Mouse (Mus musculus) forebrain, embryonic 13.5 days (tissue): ENCODE data around the gene Pold1. TPM values are rescaled to one million over a fixed set of nuclear protein-coding genes. Genes with fewer than 3 reads are reported as not detected.

Experiments
- ATAC-seq: fragments of 200-750 bp; cut with Nextera tagmentation; 2 replicates; pipeline ENCODE4 v1.8.0; 2017
- H3K27ac ChIP-seq: fragments of 300-500 bp; sonication (generic); 2 replicates; pipeline ENCODE4 v1.5.1; 2015; ENCODE audit warnings: inconsistent platforms, mild to moderate bottlenecking, moderate library complexity
- H3K27me3 ChIP-seq: fragments of 300-500 bp; sonication (generic); 2 replicates; pipeline ENCODE4 v1.6.1; 2015; ENCODE audit warnings: mild to moderate bottlenecking, inconsistent platforms
- H3K36me3 ChIP-seq: fragments of 300-500 bp; sonication (generic); 2 replicates; pipeline ENCODE4 v1.6.1; 2015; ENCODE audit warnings: mild to moderate bottlenecking, inconsistent platforms; ENCODE audit not compliant: poor library complexity, severe bottlenecking
- H3K4me1 ChIP-seq: fragments of 300-500 bp; sonication (generic); 2 replicates; pipeline ENCODE4 v1.6.1; 2015; ENCODE audit warnings: inconsistent platforms
- H3K4me2 ChIP-seq: fragments of 300-500 bp; sonication (generic); 2 replicates; pipeline ENCODE4 v1.6.1; 2015; ENCODE audit warnings: inconsistent platforms, mild to moderate bottlenecking, moderate library complexity
- H3K4me3 ChIP-seq: fragments of 300-500 bp; sonication (generic); 2 replicates; pipeline ENCODE4 v1.5.1; 2015; ENCODE audit warnings: mild to moderate bottlenecking, inconsistent platforms
- H3K9ac ChIP-seq: fragments of 300-500 bp; sonication (generic); 2 replicates; pipeline ENCODE4 v1.6.1; 2015; ENCODE audit warnings: mild to moderate bottlenecking, inconsistent platforms
- H3K9me3 ChIP-seq: fragments of 300-500 bp; sonication (generic); replicated peaks from 2 replicates; pipeline ENCODE4 v1.6.1; 2016; ENCODE audit warnings: inconsistent platforms
- WGBS: fragments of 180-500 bp; shearing (Covaris S2); methylation state at CpG from one replicate; pipeline ENCODE4 v1.1.7; 2015; 5-methylcytosine and 5-hydroxymethylcytosine counted together
- polyA plus RNA-seq: library from polyadenylated mRNA; unstranded; fragments of >200 nt; fragmentation: Nextera tagmentation; extraction: Ambion mirVana; gene quantifications from 2 replicates; pipeline ENCODE4 v1.2.1, GENCODE M21; 2015

Gene Pold1
- polyA plus RNA-seq, 1 experiment from 2014 or later: 77.8 TPM

GRCm38 (mm10) chr7:44576333-44576844 lies 27.7 kb upstream of the Pold1 start:
- Histone ChIP-seq H3K4me1 (no peaks in the 10 kb centered on the region), H3K9me3 (peaks cover 3% of the 10 kb centered on the region; the same call in 1 of the 2 replicates), H3K27me3 (peaks cover 3% of the 10 kb centered on the region; the same call in 1 of the 2 replicates), H3K4me2 (no peak overlapping the region), H3K9ac (no peak overlapping the region), H3K27ac (no peak overlapping the region), H3K36me3 (no peaks in the 10 kb centered on the region), H3K4me3 (no peak overlapping the region)
- WGBS: 53% methylated on average over 5 of the region's 5 CpGs
- ATAC-seq: no peak

- Histone ChIP-seq H3K36me3 (no peaks in the 10 kb centered on the region), H3K27me3 (peaks cover 7% of the 10 kb centered on the region; the same call in 1 of the 2 replicates), H3K4me2 (no peak overlapping the region), H3K4me1 (no peaks in the 10 kb centered on the region), H3K9ac (no peak overlapping the region), H3K9me3 (no peaks in the 10 kb centered on the region), H3K27ac (no peak overlapping the region), H3K4me3 (no peak overlapping the region)
- WGBS: 68% methylated on average over 5 of the region's 5 CpGs
- no peak for ATAC-seq
Observed at GRCm38 (mm10) chr7:44572956-44573484, 24.4 kb upstream of the Pold1 start.

GRCm38 (mm10) chr7:44572213-44572701 lies 23.6 kb upstream of the Pold1 start, which contains the start of gene Napsa:
TSS of gene Napsa (plus strand) at chr7:44572380.
- 30% methylated on average over 7 of the region's 7 CpGs for WGBS
- Histone ChIP-seq H3K4me1 (no peaks in the 10 kb centered on the region), H3K36me3 (no peaks in the 10 kb centered on the region), H3K27ac (no peak within 1 kb of the TSS), H3K9ac (no peak within 1 kb of the TSS), H3K4me3 (no peak within 1 kb of the TSS), H3K27me3 (peaks cover 7% of the 10 kb centered on the region; the same call in 1 of the 2 replicates), H3K9me3 (no peaks in the 10 kb centered on the region), H3K4me2 (no peak within 1 kb of the TSS)
- ATAC-seq: no peak

GRCm38 (mm10) chr7:44571811-44572210 lies 23.2 kb upstream of the Pold1 start:
- Histone ChIP-seq H3K36me3 (no peaks in the 10 kb centered on the region), H3K27ac (no peak overlapping the region), H3K9me3 (no peaks in the 10 kb centered on the region), H3K4me3 (no peak overlapping the region), H3K4me1 (no peaks in the 10 kb centered on the region), H3K9ac (no peak overlapping the region), H3K4me2 (no peak overlapping the region), H3K27me3 (peaks cover 7% of the 10 kb centered on the region; the same call in 1 of the 2 replicates)
- ATAC-seq: no peak
- 24% methylated on average over 4 of the region's 4 CpGs for WGBS

- Histone ChIP-seq H3K9me3 (no peaks in the 10 kb centered on the region), H3K4me3 (no peak overlapping the region), H3K36me3 (no peaks in the 10 kb centered on the region), H3K4me2 (no peak overlapping the region), H3K9ac (no peak overlapping the region), H3K27me3 (0 out of 2 replicates have a peak, but pooled peaks cover 3% of the 10 kb centered on the region), H3K4me1 (no peaks in the 10 kb centered on the region), H3K27ac (no peak overlapping the region)
- ATAC-seq: no peak
- WGBS: 86% methylated on average over 6 of the region's 6 CpGs
Observed at GRCm38 (mm10) chr7:44570989-44571388, 22.3 kb upstream of the Pold1 start.

GRCm38 (mm10) chr7:44568803-44569202 lies 20.2 kb upstream of the Pold1 start:
- 77% methylated on average over 9 of the region's 9 CpGs for WGBS
- H3K4me1 ChIP-seq: no peaks in the 10 kb centered on the region
- no peak overlapping the region for H3K9ac ChIP-seq
- no peak overlapping the region for H3K4me2 ChIP-seq
- H3K4me3 ChIP-seq: no peak overlapping the region
- ATAC-seq: no peak
- H3K36me3 ChIP-seq: no peaks in the 10 kb centered on the region
- 0 out of 2 replicates have a peak, but pooled peaks cover 8% of the 10 kb centered on the region for H3K27me3 ChIP-seq
- H3K27ac ChIP-seq: no peak overlapping the region
- H3K9me3 ChIP-seq: no peaks in the 10 kb centered on the region

GRCm38 (mm10) chr7:44565414-44565813 lies 16.8 kb upstream of the Pold1 start:
- H3K27me3 ChIP-seq: 0 out of 2 replicates have a peak, but pooled peaks cover 8% of the 10 kb centered on the region
- no peak overlapping the region for H3K4me3 ChIP-seq
- no peaks in the 10 kb centered on the region for H3K9me3 ChIP-seq
- 72% methylated on average over 6 of the region's 6 CpGs for WGBS
- H3K9ac ChIP-seq: no peak overlapping the region
- no peak overlapping the region for H3K4me2 ChIP-seq
- no peaks in the 10 kb centered on the region for H3K4me1 ChIP-seq
- no peaks in the 10 kb centered on the region for H3K36me3 ChIP-seq
- no peak for ATAC-seq
- no peak overlapping the region for H3K27ac ChIP-seq

- no peak overlapping the region for H3K4me3 ChIP-seq
- no peak overlapping the region for H3K4me2 ChIP-seq
- H3K9me3 ChIP-seq: no peaks in the 10 kb centered on the region
- H3K9ac ChIP-seq: no peak overlapping the region
- 0 out of 2 replicates have a peak, but pooled peaks cover 8% of the 10 kb centered on the region for H3K27me3 ChIP-seq
- no peak overlapping the region for H3K27ac ChIP-seq
- H3K36me3 ChIP-seq: no peaks in the 10 kb centered on the region
- ATAC-seq: no peak
- H3K4me1 ChIP-seq: no peaks in the 10 kb centered on the region
- WGBS: 86% methylated on average over 10 of the region's 10 CpGs
Observed at GRCm38 (mm10) chr7:44564486-44564885, 15.8 kb upstream of the Pold1 start.

GRCm38 (mm10) chr7:44563284-44563683 lies 14.6 kb upstream of the Pold1 start:
- no peaks in the 10 kb centered on the region for H3K9me3 ChIP-seq
- no peak overlapping the region for H3K27ac ChIP-seq
- ATAC-seq: no peak
- H3K9ac ChIP-seq: no peak overlapping the region
- WGBS: 48% methylated on average over 8 of the region's 8 CpGs
- H3K36me3 ChIP-seq: no peaks in the 10 kb centered on the region
- no peak overlapping the region for H3K4me2 ChIP-seq
- 0 out of 2 replicates have a peak, but pooled peaks cover 5% of the 10 kb centered on the region for H3K27me3 ChIP-seq
- no peak overlapping the region for H3K4me3 ChIP-seq
- H3K4me1 ChIP-seq: no peaks in the 10 kb centered on the region

GRCm38 (mm10) chr7:44560435-44561400 lies 12.1 kb upstream of the Pold1 start:
- H3K27ac ChIP-seq: no peak overlapping the region
- 0 out of 2 replicates have a peak, but pooled peaks cover 9% of the 10 kb centered on the region for H3K27me3 ChIP-seq
- H3K4me3 ChIP-seq: no peak overlapping the region
- H3K4me1 ChIP-seq: no peaks in the 10 kb centered on the region
- peak; percentile 70; the same call in 1 of the 2 replicates for ATAC-seq
- H3K9me3 ChIP-seq: no peaks in the 10 kb centered on the region
- no peak overlapping the region for H3K9ac ChIP-seq
- H3K4me2 ChIP-seq: no peak overlapping the region
- 53% methylated on average over 18 of the region's 18 CpGs for WGBS
- no peaks in the 10 kb centered on the region for H3K36me3 ChIP-seq

GRCm38 (mm10) chr7:44557629-44558028 lies 9.0 kb upstream of the Pold1 start:
- no peak overlapping the region for H3K4me3 ChIP-seq
- no peak overlapping the region for H3K4me2 ChIP-seq
- peaks cover 6% of the 10 kb centered on the region for H3K4me1 ChIP-seq
- no peaks in the 10 kb centered on the region for H3K36me3 ChIP-seq
- H3K27me3 ChIP-seq: peaks cover 9% of the 10 kb centered on the region; the same call in 1 of the 2 replicates
- no peak overlapping the region for H3K27ac ChIP-seq
- 66% methylated on average over 2 of the region's 2 CpGs for WGBS
- ATAC-seq: no peak
- H3K9ac ChIP-seq: no peak overlapping the region
- H3K9me3 ChIP-seq: no peaks in the 10 kb centered on the region

GRCm38 (mm10) chr7:44553826-44554225 lies 5.2 kb upstream of the Pold1 start, which contains the start of gene Nr1h2:
TSS of gene Nr1h2 (minus strand) at chr7:44553951.
- peaks cover 33% of the 10 kb centered on the region for H3K36me3 ChIP-seq
- H3K4me1 ChIP-seq: peaks cover 10% of the 10 kb centered on the region
- under 1% methylated on average over 22 of the region's 22 CpGs for WGBS
- no peaks in the 10 kb centered on the region for H3K9me3 ChIP-seq
- peak; percentile 82 for ATAC-seq
- peak within 1 kb of the TSS; percentile 63 for H3K9ac ChIP-seq
- H3K4me3 ChIP-seq: peak within 1 kb of the TSS; percentile 71
- peak within 1 kb of the TSS; percentile 90 for H3K27ac ChIP-seq
- peak within 1 kb of the TSS; percentile 70 for H3K4me2 ChIP-seq
- peaks cover 9% of the 10 kb centered on the region; the same call in 1 of the 2 replicates for H3K27me3 ChIP-seq
